Mouse (Mus musculus): ENCODE results near the gene Als2cr12. TPM values are rescaled to one million over a fixed set of nuclear protein-coding genes. Genes with fewer than 3 reads are reported as not detected.

Als2cr12 gene
- polyA plus RNA-seq, 1 experiment from 2014 or later = not detected

DNA sequence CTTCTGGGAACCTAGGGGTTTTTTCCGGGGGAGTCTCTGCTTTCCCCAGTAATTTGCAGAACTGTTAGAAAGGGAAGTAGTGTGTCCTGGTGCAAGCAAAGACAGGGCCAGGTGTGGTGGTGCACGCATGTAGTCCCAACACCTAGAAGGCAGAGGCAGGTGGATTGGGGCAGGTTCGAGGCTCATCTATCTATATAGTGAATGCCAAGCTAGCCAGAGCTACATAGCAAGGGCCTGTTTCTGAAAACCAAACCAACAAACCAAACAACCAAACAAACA lies 32.7 kb upstream of the Als2cr12 start:
- Histone ChIP-seq H3K27ac (ENCODE audit: low read length) (no peak overlapping the region), H3K9me3 (replicated peaks; ENCODE audit: control insufficient read depth, low read length) (no peaks in the 10 kb centered on the region), H3K4me3 (ENCODE audit: low read length) (no peak overlapping the region), H3K9ac (ENCODE audit: low read length) (no peak overlapping the region), H3K36me3 (ENCODE audit: control insufficient read depth, insufficient read depth) (peaks cover 30% of the 10 kb centered on the region), H3K4me1 (ENCODE audit: control insufficient read depth, insufficient read depth, low read length) (peaks cover 4% of the 10 kb centered on the region), H3K27me3 (ENCODE audit: control insufficient read depth, insufficient read depth, low read length) (no peaks in the 10 kb centered on the region), H3K4me2 (ENCODE audit: low read depth, low read length) (no peak overlapping the region)
- no peak for ATAC-seq (replicated peaks; ENCODE audit: extremely low read depth, insufficient read depth, low FRiP score)
- WGBS = 90% methylated on average over 3 of the region's 3 CpGs

GRCm38 (mm10) chr1:58727747-58728589 lies 32.2 kb upstream of the Als2cr12 start:
- no peak for ATAC-seq (replicated peaks; ENCODE audit: extremely low read depth, insufficient read depth, low FRiP score)
- Histone ChIP-seq H3K27me3 (ENCODE audit: control insufficient read depth, insufficient read depth, low read length) (no peaks in the 10 kb centered on the region), H3K36me3 (ENCODE audit: control insufficient read depth, insufficient read depth) (peaks cover 26% of the 10 kb centered on the region), H3K9ac (ENCODE audit: low read length) (no peak overlapping the region), H3K9me3 (replicated peaks; ENCODE audit: control insufficient read depth, low read length) (no peaks in the 10 kb centered on the region), H3K4me1 (ENCODE audit: control insufficient read depth, insufficient read depth, low read length) (peaks cover 4% of the 10 kb centered on the region), H3K4me2 (ENCODE audit: low read depth, low read length) (no peak overlapping the region), H3K4me3 (ENCODE audit: low read length) (no peak overlapping the region), H3K27ac (ENCODE audit: low read length) (no peak overlapping the region; the same call in 1 of the 2 replicates)
- 79% methylated on average over 10 of the region's 10 CpGs for WGBS

GRCm38 (mm10) chr1:58727019-58727746 lies 31.4 kb upstream of the Als2cr12 start:
- WGBS = 78% methylated on average over 1 of the region's 1 CpGs
- peaks cover 26% of the 10 kb centered on the region for H3K36me3 ChIP-seq (ENCODE audit: control insufficient read depth, insufficient read depth)

GRCm38 (mm10) chr1:58725767-58726166 lies 30.0 kb upstream of the Als2cr12 start:
- H3K9me3 ChIP-seq (replicated peaks; ENCODE audit: control insufficient read depth, low read length) = no peaks in the 10 kb centered on the region

More at GRCm38 (mm10) chr1:58727019-58727746, 31.4 kb upstream of the Als2cr12 start:
- peak; percentile 56 for ATAC-seq (replicated peaks; ENCODE audit: extremely low read depth, insufficient read depth, low FRiP score)
- Histone ChIP-seq H3K4me3 (ENCODE audit: low read length) (no peak overlapping the region), H3K4me2 (ENCODE audit: low read depth, low read length) (no peak overlapping the region), H3K9me3 (replicated peaks; ENCODE audit: control insufficient read depth, low read length) (no peaks in the 10 kb centered on the region), H3K4me1 (ENCODE audit: control insufficient read depth, insufficient read depth, low read length) (peaks cover 9% of the 10 kb centered on the region), H3K27ac (ENCODE audit: low read length) (peak overlapping the region; percentile 49), H3K27me3 (ENCODE audit: control insufficient read depth, insufficient read depth, low read length) (no peaks in the 10 kb centered on the region), H3K9ac (ENCODE audit: low read length) (no peak overlapping the region)

DNA sequence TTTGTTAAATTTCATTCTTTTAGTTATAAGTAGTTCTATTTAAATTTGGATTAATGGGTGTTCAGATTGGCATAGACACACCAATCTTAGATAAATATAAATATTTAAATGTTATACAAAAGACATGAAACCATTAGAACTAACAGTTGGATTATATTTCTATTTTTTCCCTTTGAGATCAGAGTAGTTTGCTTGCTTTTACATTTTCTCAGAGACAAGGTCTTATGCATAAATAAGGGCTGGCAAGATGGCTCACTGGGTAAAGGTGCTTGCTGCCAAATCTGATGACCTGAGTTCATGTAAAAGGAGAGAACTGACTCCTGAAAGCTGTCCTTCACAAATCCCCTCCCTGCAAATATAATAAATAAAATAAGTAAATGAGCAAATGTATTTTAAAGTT lies 29.3 kb upstream of the Als2cr12 start:
- H3K4me3 ChIP-seq (ENCODE audit: low read length) = no peak overlapping the region
- no peak for ATAC-seq (replicated peaks; ENCODE audit: extremely low read depth, insufficient read depth, low FRiP score)
- no peaks in the 10 kb centered on the region for H3K27me3 ChIP-seq (ENCODE audit: control insufficient read depth, insufficient read depth, low read length)
- no peak overlapping the region for H3K27ac ChIP-seq (ENCODE audit: low read length)
- peaks cover 15% of the 10 kb centered on the region for H3K4me1 ChIP-seq (ENCODE audit: control insufficient read depth, insufficient read depth, low read length)
- H3K9me3 ChIP-seq (replicated peaks; ENCODE audit: control insufficient read depth, low read length) = no peaks in the 10 kb centered on the region
- no peak overlapping the region for H3K4me2 ChIP-seq (ENCODE audit: low read depth, low read length)
- H3K9ac ChIP-seq (ENCODE audit: low read length) = no peak overlapping the region
- H3K36me3 ChIP-seq (ENCODE audit: control insufficient read depth, insufficient read depth) = peaks cover 16% of the 10 kb centered on the region

More at GRCm38 (mm10) chr1:58725767-58726166, 30.0 kb upstream of the Als2cr12 start:
- 72% methylated on average over 5 of the region's 5 CpGs for WGBS
- no peak overlapping the region for H3K9ac ChIP-seq (ENCODE audit: low read length)
- no peaks in the 10 kb centered on the region for H3K27me3 ChIP-seq (ENCODE audit: control insufficient read depth, insufficient read depth, low read length)
- 0 out of 2 replicates have a peak overlapping the region, but pooled peaks have one; percentile 9 for H3K27ac ChIP-seq (ENCODE audit: low read length)
- H3K36me3 ChIP-seq (ENCODE audit: control insufficient read depth, insufficient read depth) = peaks cover 18% of the 10 kb centered on the region
- H3K4me1 ChIP-seq (ENCODE audit: control insufficient read depth, insufficient read depth, low read length) = peaks cover 13% of the 10 kb centered on the region
- no peak overlapping the region for H3K4me3 ChIP-seq (ENCODE audit: low read length)
- no peak for ATAC-seq (replicated peaks; ENCODE audit: extremely low read depth, insufficient read depth, low FRiP score)
- no peak overlapping the region for H3K4me2 ChIP-seq (ENCODE audit: low read depth, low read length)

GRCm38 (mm10) chr1:58724533-58724932 lies 28.7 kb upstream of the Als2cr12 start:
- H3K27ac ChIP-seq (ENCODE audit: low read length) = no peak overlapping the region
- 53% methylated on average over 5 of the region's 9 CpGs for WGBS
- ATAC-seq (replicated peaks; ENCODE audit: extremely low read depth, insufficient read depth, low FRiP score) = no peak
- peaks cover 12% of the 10 kb centered on the region for H3K36me3 ChIP-seq (ENCODE audit: control insufficient read depth, insufficient read depth)
- H3K4me1 ChIP-seq (ENCODE audit: control insufficient read depth, insufficient read depth, low read length) = peaks cover 15% of the 10 kb centered on the region
- peak overlapping the region; percentile 19; the same call in 1 of the 2 replicates for H3K4me2 ChIP-seq (ENCODE audit: low read depth, low read length)
- H3K9me3 ChIP-seq (replicated peaks; ENCODE audit: control insufficient read depth, low read length) = no peaks in the 10 kb centered on the region
- no peaks in the 10 kb centered on the region for H3K27me3 ChIP-seq (ENCODE audit: control insufficient read depth, insufficient read depth, low read length)
- H3K4me3 ChIP-seq (ENCODE audit: low read length) = no peak overlapping the region
- H3K9ac ChIP-seq (ENCODE audit: low read length) = no peak overlapping the region

GRCm38 (mm10) chr1:58723809-58724405 lies 28.1 kb upstream of the Als2cr12 start:
- no peaks in the 10 kb centered on the region for H3K9me3 ChIP-seq (replicated peaks; ENCODE audit: control insufficient read depth, low read length)
- 59% methylated on average over 7 of the region's 7 CpGs for WGBS
- H3K36me3 ChIP-seq (ENCODE audit: control insufficient read depth, insufficient read depth) = peaks cover 8% of the 10 kb centered on the region; the same call in 1 of the 2 replicates
- 0 out of 2 replicates have a peak overlapping the region, but pooled peaks have one; percentile 7 for H3K9ac ChIP-seq (ENCODE audit: low read length)
- no peak overlapping the region for H3K4me3 ChIP-seq (ENCODE audit: low read length)
- no peak for ATAC-seq (replicated peaks; ENCODE audit: extremely low read depth, insufficient read depth, low FRiP score)
- H3K27me3 ChIP-seq (ENCODE audit: control insufficient read depth, insufficient read depth, low read length) = no peaks in the 10 kb centered on the region
- H3K27ac ChIP-seq (ENCODE audit: low read length) = peak overlapping the region; percentile 1; the same call in 1 of the 2 replicates
- H3K4me2 ChIP-seq (ENCODE audit: low read depth, low read length) = peak overlapping the region; percentile 19; the same call in 1 of the 2 replicates
- peaks cover 18% of the 10 kb centered on the region for H3K4me1 ChIP-seq (ENCODE audit: control insufficient read depth, insufficient read depth, low read length)

DNA sequence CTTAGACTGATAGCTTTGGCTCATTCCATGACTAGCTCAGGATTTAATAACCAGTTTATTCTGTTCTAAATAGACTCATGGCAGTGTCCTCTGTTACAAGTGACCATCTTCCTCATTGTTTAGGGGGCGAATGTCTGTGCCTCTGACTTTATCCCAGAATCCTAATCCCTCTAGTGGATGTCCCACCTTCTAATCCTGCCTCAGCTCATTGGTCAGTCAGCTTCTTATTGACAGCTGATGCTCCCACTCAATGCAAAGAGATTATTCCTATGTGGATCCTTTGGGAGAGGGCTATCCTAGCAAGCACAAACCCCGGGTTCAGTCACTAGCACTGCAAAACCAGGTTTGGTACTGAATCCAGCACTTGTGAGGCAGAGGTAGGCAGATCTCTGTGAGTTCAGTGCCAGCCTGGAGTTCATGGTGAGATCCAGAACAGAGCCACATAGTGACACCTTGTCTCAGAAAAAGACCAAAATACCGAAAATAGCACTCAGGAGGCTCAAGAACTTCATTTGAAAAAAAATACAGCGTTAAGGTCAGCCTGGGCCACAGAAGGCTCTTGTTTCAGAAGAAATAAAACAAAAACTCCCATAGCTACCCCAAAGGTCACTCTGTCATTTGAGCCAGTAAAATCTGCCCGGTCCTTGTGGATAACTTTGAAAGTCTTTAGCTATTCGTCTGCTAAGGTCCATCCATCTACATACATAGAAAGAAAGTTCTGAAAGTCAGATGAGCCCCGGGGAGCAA lies 27.4 kb upstream of the Als2cr12 start:
- WGBS = 68% methylated on average over 7 of the region's 7 CpGs
- peaks cover 18% of the 10 kb centered on the region for H3K4me1 ChIP-seq (ENCODE audit: control insufficient read depth, insufficient read depth, low read length)
- no peak overlapping the region for H3K27ac ChIP-seq (ENCODE audit: low read length)

More for the DNA sequence above, 27.4 kb upstream of the Als2cr12 start:
- no peak for ATAC-seq (replicated peaks; ENCODE audit: extremely low read depth, insufficient read depth, low FRiP score)
- Histone ChIP-seq H3K9me3 (replicated peaks; ENCODE audit: control insufficient read depth, low read length) (no peaks in the 10 kb centered on the region), H3K4me2 (ENCODE audit: low read depth, low read length) (no peak overlapping the region), H3K36me3 (ENCODE audit: control insufficient read depth, insufficient read depth) (peaks cover 5% of the 10 kb centered on the region; the same call in 1 of the 2 replicates), H3K27me3 (ENCODE audit: control insufficient read depth, insufficient read depth, low read length) (no peaks in the 10 kb centered on the region), H3K4me3 (ENCODE audit: low read length) (no peak overlapping the region), H3K9ac (ENCODE audit: low read length) (0 out of 2 replicates have a peak overlapping the region, but pooled peaks have one; percentile 7)

Measured in heart, embryonic 16.5 days (tissue).